Mouse (Mus musculus) left cerebral cortex, adult 9 months (tissue): ENCODE results near the gene Lhx4.

Experiments used
- DNase-seq, 2 experiments: peaks; one replicate each; pipeline ENCODE4 v3.0.0; 2022; ENCODE audit warnings: low spot score in 2 of 2

The Lhx4 gene

GRCm38 (mm10) chr1:155742411-155743363 lies 8.8 kb downstream of the Lhx4 start:
- no peak for DNase-seq

DNA sequence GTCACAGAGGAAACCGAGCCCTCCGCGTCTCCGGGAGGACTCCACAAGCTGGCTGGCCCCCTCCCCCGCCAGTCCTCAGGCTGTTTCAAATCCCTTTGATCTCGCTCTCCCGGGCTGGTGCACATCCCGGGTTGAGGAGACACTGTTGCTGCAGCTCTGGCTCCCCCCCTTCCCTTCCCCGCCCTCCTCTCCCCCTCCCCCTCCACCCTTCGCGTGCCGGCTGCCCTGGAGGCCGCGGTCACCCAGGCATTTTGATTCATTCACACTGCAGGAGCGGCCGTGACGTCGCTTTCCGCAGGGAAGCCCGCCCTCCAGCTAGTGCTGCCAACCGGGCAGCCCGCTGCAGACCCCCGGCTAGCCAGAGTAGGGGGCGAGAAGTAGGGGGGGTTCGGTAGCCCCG lies 9.5 kb downstream of the Lhx4 start:
- no peak for DNase-seq

GRCm38 (mm10) chr1:155741378-155741945 lies 10.0 kb downstream of the Lhx4 start:
- no peak for DNase-seq

GRCm38 (mm10) chr1:155740622-155741377 lies 10.7 kb downstream of the Lhx4 start:
- no peak for DNase-seq

DNA sequence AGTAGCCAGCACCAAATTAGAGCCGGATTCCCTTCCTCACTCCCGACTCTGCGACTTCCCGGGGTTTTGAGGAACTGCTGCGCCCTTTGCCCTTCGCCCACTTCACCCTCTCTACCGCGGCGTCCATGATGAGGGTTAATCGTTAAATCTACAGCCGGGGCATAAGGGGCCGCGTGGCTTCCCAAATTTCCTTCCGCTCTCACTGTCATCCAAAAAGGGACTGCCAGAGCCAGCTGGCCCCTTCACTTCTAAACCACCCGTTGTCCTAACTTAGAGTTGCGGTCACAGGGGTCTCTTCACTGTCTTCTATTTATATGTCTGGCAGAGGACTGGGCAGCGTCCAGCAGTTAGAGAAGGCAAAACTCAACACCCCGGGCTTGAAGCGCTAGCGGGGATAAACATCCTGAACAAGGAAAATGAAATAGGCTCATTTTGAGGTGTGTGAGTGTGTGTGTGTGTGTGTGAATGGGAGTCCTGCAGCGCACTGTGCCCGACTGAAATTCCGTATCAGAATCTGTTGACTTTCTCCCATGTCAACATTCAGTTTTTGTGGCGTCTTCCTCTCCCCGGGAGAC lies 13.6 kb downstream of the Lhx4 start:
- no peak for DNase-seq

DNA sequence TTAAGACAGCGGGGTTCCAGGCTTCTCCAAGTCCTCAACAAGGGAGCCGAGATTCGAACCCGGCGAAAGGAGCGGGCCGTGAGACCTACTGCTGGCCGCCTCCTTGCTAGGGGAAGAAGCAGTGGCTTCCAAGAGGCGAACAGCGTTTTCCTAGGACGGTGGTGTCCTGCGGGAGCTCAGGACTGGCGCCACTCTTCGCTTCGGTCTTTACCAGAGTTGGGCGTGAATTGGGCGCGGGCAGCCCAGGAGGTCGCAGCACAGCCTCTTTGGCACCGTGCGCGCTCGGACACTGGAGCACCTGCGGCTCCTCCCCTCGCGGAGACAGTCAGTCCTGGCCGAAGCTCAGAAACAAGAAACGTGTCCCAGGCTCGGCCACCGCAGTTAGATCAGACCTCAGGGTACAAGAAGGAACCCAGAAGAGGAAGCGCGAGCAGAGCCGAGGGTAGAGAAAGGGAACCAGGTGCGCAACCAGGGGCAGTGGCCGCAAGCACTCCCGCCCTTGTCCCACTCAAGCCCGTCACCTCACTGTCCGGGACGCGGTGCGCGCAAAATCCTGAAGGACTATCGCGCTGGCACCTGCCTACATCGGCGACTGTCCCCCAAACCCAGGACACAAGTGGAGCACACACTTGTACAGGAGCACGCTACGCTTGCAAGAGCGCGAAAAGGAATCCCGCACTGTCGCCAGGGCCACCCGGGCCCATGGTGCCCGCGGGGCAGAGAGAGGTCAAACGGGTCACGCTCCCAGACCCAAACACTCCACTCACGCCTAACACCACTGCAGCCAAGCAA lies 14.3 kb downstream of the Lhx4 start:
- no peak for DNase-seq

DNA sequence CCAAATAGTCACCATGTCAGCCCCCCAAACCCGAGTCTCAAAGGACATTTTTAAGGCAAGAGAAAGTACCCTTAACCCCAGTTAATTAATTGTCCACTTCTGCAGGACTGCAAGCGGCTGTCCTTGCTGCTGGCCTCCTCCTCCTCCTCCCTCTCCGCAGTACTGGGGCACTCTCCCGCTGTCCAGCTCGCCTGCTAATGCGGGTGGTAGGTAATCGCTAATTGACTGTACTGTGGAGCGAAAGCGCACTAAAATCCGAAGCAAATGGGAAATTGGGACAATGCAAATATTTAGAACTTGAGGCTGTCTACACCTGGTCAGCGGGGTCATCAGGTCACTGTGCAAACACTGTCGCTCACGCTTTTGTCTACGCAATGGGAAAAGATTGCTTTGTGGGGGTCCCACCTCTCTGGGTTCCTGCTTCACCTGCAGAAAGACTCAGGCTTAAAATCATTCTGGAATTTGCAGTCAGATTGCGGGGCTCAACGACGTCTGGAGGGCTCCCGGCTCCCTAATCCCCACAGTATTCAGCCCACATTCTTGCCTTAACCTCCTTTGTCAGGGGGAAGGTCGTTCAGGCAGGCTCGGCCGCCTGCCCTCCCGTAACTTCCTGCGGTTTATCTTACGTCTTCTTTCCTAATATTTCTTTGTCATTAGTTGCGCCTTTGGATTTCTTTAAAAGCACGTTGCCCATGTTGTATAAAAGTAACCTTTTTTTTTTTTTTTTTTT lies 15.2 kb downstream of the Lhx4 start:
- no peak for DNase-seq

DNA sequence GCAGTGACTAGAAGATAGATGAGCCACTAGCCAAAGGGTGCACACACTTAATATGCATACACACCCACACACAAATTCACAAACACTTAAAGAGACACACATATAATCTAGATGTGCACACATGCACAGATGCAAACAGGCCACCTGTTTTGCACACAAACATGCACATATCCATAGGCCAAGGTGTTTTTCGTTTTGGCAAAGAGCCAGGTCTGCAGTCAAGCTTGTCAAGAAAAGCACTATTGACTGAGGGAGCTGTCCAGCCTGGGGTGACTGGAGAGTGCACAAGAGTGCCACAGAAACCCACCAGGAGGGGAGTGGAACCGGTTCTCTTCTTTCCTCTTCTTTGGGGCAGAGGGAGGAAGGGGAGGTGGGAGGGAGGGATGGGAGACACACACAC lies 20.3 kb downstream of the Lhx4 start:
- no peak for DNase-seq

DNA sequence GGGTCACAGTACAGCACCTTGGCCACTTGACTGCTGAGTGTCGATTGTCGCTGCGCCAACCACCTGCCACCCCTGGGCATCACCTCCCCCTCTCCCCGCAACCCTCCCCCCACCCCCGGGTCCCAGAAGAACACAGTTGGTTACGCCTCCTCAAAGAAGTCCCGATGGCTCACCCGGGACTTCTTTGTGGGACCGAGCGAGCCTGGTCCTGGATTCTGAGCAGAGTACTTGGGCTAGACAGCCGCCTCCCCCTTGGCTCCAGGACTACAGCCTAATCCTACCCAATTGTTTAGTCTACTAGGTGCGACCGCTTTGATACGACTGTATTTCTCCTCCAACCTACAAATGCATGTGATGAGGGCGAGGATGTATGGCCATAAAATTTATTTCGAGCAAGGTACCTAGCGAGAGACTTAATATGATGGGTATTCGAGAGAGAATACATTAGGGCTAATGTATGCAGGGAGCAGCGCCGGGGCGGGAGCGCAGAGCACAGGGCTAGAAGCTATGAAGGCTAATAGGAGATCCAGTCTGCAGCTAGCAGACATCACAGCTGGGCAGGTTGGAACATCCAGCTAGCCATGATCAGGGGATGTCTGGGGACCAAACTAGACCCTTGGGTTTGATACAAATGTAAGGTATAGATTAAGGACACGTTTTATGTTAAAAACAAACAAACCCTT lies 22.2 kb downstream of the Lhx4 start:
- no peak for DNase-seq

GRCm38 (mm10) chr1:155727830-155728229 lies 23.7 kb downstream of the Lhx4 start:
- no peak for DNase-seq

DNA sequence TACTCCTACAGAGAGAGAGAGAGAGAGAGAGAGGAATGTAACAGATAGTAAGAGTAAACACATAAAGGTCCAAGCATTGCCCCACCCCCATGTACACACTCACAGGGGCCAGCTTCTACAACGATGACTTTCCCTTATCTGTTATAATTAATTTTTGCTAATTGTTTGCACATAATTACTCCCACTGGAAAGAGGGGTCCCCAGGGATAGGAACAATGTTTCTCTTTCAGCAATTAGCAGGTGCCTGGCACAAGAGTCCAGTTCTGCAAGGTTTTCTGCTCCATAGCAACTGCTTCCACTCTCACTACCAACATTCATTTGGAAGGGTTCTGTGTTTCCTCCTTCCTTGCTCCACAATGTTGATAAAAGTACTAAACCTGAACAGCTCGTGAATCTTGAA lies 25.6 kb downstream of the Lhx4 start:
- no peak for DNase-seq

GRCm38 (mm10) chr1:155724301-155724700 lies 27.2 kb downstream of the Lhx4 start:
- DNase-seq: no peak

GRCm38 (mm10) chr1:155722185-155722584 lies 29.3 kb downstream of the Lhx4 start:
- no peak for DNase-seq

DNA sequence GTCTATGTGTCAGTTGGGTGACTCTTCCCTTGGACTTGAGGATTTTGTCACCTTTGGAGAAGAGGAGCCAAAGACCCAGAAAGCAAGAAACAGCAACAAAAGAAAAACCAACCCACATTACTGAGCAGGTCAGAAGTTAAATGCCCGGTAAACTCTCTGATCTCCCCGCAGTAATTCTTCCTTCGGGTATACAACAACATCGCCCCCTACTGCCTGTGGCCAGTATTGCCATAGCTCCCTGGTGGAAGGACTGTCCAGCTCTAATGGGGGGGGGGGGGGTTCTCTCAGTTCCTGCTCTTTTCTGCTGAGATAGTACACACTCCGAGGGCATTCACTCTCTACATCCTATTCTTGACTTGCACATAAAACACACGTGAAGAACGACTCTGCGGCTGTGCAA lies 30.0 kb downstream of the Lhx4 start:
- peak in 1 of 2 experiments; percentile 48 for DNase-seq

- no peak for DNase-seq
These were observed 31.5 kb downstream of the Lhx4 start for GRCm38 (mm10) chr1:155720006-155720405.

DNA sequence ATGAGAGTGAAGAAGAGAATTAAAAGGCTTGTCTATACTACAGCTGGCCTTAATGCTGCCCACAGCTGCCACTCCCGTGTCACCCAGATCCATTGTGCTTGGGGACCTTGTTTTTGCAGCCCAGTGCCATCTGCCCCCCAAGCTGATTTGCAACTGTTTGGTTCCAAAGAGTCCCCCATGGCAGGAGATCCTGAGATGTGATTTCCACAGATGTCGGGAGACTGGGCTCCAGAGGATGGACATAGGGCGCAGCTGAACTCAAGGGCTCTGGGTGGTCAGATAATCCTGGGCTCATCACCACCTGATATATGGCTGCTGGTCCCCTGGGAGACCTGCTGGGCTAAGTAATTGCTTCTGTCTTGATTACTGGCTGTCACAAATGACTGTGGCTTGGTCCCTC lies 32.6 kb downstream of the Lhx4 start:
- DNase-seq: no peak

DNA sequence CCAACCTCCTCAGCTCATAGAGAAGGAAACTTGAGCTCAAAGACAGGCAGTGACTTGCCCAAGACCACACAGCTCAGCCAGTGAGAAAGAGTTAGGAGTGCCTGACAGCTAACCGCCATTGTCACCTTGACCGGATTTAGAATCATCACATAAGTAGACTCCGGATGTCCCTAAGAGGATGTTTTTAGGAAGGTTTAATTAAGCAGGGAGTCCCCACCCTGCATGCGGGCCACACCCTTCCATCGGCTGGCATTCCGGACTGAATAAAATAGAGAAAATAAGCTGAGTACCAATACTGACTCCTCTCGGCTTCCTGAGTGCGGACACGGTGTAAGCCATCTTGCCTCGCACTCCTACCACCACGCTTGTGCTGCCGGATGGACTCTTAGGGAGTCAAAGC lies 34.2 kb downstream of the Lhx4 start:
- no peak for DNase-seq

DNA sequence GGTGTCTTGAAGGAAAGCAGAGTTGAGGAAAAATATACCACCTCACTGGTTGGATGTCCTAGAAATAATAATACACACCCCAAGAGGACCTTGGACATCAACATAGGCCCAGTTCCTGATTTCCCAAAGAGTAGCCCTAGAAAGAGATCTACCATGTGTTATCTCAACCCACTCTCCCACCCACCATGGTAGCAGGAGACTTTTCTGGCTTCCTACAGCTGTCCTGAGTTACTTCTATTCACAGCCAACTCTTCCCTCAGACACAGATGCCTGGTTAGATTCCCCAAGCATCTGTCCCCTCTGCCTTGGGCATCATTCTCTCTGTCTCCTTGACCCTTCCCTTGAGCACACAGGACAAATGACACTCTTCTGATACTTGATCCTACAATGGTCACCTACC lies 36.1 kb downstream of the Lhx4 start:
- no peak for DNase-seq

- DNase-seq: peak in 1 of 2 experiments; percentile 30
These were observed 38.2 kb downstream of the Lhx4 start for GRCm38 (mm10) chr1:155713306-155713705.

DNA sequence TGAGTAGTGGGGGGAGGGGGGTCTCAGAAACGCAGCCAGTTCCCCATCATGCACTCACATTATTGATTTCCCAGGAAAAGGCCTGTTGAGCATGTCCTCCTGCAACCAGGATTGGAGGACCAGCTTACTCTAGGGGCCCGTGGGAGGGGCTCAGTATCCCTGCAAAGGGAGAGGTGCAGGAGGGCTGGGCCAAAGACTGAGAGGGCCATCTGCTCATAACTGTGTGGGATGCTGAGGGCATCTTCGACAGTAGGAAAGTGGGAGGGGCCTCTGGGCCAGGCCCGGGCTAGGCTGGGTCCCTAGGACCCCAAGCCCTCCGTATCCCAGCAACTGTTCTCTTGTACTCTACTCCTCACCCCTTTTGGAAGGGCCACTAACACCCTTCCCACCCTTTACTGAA lies 47.3 kb downstream of the Lhx4 start:
- no peak for DNase-seq
